Mouse (Mus musculus): ENCODE results near the gene Ptpn13. TPM values are rescaled to one million over a fixed set of nuclear protein-coding genes. Genes with fewer than 3 reads are reported as not detected.

The Ptpn13 gene
- polyA plus RNA-seq, 1 experiment from 2014 or later: 10.8 TPM

Other genes with a start within 250 kb of the Ptpn13 start
- 0.84 and 1.4 TPM in 2 replicates for gene Mapk10, start 213.9 kb upstream of the Ptpn13 start, polyA plus RNA-seq (2015; fragmentation: Nextera tagmentation; extraction: Ambion mirVana)
- gene Slc10a6, start 204.2 kb downstream of the Ptpn13 start, polyA plus RNA-seq (2015; fragmentation: Nextera tagmentation; extraction: Ambion mirVana): 0.20 TPM in 1 of 2 replicates, not detected in the other
- gene 1700016H13Rik, start 230.8 kb downstream of the Ptpn13 start, polyA plus RNA-seq (2015; fragmentation: Nextera tagmentation; extraction: Ambion mirVana): not detected in 2 replicates

All from limb, embryonic 13.5 days (tissue).